Mouse (Mus musculus) erythroid progenitor cell, adult 5-6 weeks (primary cell): ENCODE measurements around the gene Sap25. TPM values are rescaled to one million over a fixed set of nuclear protein-coding genes. Genes with fewer than 3 reads are reported as not detected.

Experiments
- ATAC-seq: replicated peaks from 2 replicates; pipeline ENCODE4 v1.8.0; 2016; ENCODE audit warnings: moderate number of reproducible peaks, mild to moderate bottlenecking, moderate TSS enrichment, inconsistent platforms; ENCODE audit not compliant: poor library complexity, low FRiP score, severe bottlenecking
- total RNA-seq, 2 experiments: library from RNA; stranded (forward) in 1 of 2; stranded (reverse) in 1 of 2; fragments of 150-400 nt in 1 of 2; fragments of 186-747, 209-891 nt in 1 of 2; gene quantifications; 2 replicates each; pipeline versions ENCODE4 v1.2.3 to v1.2.4; 2015 to 2017; ENCODE audit warnings: low replicate concordance in 2 of 2

The Sap25 gene
- total RNA-seq, 2 experiments from 2014 or later: 7.7 to 62.5 TPM

DNA sequence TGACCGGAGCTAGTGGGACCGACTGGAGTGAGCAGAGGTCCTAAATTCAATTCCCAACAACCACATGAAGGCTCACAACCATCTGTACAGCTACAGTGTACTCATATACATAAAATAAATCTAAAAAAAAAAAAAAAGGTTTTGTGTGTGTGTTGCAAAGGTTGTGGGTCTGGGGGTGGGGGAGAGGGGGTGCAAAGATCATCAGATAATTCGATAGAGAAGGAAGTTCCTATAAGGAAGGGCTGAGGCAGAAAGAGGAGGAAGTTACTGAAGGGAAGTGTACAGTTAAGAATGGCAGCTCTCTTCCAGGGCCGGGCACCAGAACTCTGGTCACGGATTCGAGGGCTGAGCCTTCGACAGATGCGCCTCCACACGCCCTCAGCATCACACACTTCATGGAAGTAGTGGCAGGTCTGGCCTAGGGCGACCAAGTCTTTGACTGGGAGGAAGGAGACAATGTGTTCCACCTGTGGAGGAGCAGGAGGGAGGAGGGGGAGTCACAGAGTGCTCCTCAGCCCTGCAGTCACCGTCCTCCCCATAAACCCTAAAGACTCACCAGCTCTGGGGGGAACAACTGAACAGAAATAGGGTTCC, 17.1 kb upstream of the Sap25 start:
- no peak for ATAC-seq

GRCm38 (mm10) chr5:137627991-137628390, 13.1 kb upstream of the Sap25 start:
- no peak for ATAC-seq

GRCm38 (mm10) chr5:137628498-137629305, 12.4 kb upstream of the Sap25 start, which contains the start of the genes Fbxo24, Lrch4 and Gm20605:
TSS of gene Fbxo24 (minus strand) at chr5:137629002.
TSS of gene Lrch4 (plus strand) at chr5:137629121.
TSS of gene Gm20605 (plus strand) at chr5:137629175.
- ATAC-seq: peak; percentile 90

DNA sequence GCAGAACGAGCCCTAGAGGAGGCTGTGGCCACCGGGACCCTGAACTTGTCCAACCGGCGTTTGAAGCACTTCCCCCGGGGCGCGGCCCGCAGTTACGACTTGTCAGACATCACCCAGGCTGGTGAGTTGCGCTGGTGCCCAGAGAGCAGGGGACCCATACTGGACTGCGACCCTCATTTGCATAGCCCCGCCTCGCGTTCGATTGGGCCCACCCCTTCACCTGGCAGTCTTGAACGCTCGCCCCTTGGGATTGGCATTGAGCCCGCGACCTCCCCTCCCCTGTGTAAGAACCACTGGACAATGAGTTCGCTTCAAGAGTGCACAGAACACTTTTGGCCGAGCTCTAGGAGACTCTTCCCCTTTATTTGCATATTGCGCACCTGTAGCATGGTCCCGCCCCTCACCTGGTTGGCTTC, 11.8 kb upstream of the Sap25 start:
- ATAC-seq: peak; percentile 8

DNA sequence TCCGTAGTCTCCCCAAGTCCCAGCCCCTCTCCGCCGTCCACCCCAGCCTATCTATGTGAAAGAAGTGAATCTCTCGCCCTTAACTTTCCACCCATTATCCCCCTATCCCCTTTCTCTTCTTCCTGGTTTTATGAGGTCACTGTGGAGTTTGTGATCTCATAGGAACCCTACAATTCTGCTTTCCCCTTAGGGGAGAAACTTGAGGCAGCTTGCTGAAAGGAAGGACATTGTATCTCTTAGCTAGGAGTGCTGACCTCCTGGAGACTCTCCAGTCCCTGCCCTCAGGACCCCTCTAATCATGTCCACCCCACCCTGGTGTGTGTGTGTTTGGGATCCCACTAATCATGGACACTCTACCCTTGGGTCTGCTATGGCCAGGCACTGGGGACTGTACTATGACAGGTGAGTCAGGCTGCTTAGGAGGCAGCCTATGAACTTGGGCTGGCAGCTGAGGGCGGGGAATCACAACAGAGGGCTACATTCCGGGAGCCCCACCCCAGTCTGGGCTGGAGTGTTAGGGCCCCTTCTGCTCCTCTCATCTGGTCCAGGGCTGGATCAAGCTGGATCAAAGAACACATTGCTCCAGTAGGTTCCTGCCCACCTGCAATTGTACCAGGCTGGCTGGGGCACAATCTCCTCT, 11.1 kb upstream of the Sap25 start:
- no peak for ATAC-seq

GRCm38 (mm10) chr5:137630602-137631001, 10.5 kb upstream of the Sap25 start:
- ATAC-seq: no peak

DNA sequence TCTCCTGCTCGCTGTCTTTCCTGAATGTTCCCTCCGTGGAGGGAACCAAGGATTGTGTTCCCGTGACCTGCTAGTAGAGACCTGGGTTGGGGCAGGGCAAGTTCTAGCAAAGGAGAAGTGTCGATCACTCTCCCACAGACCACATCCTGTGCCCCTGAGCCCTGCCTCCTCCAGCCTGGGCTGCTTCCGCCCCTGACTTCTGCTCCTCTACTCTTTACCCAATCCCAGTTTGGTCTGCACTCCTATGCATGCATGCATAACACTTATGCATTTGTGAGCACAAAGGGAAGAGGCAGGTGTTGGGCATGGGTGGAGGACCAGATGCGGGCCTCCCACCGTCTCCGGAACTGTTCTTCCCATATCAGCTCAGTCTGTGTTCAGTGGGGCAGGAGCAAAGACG, 10.0 kb upstream of the Sap25 start:
- ATAC-seq: no peak

- ATAC-seq: no peak
Measured at GRCm38 (mm10) chr5:137631591-137631990, 9.5 kb upstream of the Sap25 start.

- no peak for ATAC-seq
Measured at GRCm38 (mm10) chr5:137633397-137634084, 7.6 kb upstream of the Sap25 start.

DNA sequence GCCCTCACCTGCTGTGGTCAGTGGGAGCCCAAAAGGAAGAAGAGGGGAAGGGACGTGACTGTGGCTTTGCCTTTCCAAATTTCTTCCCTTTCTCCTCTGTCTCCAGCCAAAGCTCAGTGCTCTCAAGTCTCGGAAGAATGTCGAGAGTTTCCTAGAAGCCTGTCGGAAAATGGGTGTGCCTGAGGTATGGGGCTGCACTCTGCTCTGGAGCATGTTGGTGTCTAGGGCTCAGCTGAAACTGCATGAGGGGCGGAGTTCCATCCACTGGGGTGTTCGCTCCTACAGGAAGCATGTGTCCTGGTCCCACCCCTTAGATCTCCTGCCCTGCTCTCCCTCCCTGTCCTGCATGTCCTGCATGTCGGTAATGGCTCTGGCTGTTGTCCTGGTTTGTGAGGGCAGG, 1.7 kb upstream of the Sap25 start:
- ATAC-seq: no peak

DNA sequence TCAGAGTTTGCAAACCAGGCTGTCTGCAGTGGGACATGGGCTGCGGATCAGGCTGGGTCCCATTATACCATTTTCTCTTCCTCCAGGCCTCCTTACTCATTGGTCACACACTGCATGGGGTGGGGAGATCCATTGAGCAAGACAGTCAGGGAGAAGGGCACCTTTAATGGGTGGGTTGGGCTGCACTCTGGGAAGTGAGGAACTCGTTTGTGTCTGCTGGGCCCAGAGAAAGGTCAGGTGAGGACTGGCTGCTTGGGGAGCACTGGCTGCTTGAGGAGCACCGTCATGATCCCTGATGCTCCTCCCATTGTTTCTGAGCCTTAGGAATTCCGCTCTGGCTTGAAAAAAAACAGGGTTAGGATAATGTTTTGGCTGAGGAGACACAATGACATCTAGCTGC, 1.8 kb downstream of the Sap25 start:
- ATAC-seq: no peak

GRCm38 (mm10) chr5:137644484-137644883, 3.4 kb downstream of the Sap25 start:
- ATAC-seq: no peak

DNA sequence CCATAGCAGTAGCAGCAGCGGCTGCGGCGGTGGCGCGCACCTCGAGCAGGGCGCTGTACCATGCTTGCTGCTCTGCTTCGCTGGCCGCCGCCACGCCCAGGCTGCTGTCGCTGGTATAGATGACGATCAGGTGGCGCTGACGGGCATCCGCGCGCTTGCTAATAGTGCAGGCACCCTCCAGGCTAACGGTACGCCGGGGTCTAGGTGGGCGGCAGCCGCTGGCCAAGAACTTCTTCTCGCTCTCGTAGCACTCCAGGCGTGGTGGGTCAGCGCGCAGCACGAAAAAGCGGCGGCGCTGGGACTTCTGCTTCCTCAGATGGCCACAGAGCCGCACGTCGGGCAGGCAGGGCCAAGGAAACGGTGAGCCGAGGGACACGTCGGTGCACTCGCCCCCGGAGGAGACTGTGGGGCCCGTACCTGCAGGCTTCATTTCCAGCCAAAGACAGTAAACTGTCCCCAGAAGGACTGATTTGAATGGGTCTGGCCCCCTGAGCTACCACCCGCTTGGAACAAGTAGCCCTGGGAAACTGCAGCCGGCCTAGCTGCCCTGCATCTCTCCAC, 4.0 kb downstream of the Sap25 start:
- peak; percentile 68 for ATAC-seq

- ATAC-seq: no peak
Measured at GRCm38 (mm10) chr5:137645652-137646091, 4.5 kb downstream of the Sap25 start, which contains the start of gene Irs3. TSS of gene Irs3 (minus strand) at chr5:137645714.

GRCm38 (mm10) chr5:137647827-137648601, 6.9 kb downstream of the Sap25 start:
- no peak for ATAC-seq

DNA sequence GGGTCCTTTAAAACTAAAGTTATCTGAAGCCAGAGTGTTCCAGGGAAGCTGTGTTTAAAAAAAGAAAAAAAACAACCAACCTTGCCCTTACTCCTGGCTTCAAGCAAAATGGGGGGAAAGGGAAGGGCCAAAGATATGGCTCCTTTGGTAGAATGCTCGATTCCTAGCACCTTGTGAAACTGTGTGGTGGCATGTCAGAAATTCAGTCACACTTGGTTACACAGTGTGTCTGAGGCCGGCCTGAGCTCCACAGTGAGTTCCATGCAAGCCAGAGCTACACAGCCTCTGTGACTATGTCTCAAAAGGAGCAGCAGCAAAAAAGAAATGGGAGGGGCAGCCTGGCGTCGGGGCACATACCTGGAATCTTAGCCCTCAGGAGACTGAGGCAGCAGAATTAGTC, 8.1 kb downstream of the Sap25 start:
- no peak for ATAC-seq

GRCm38 (mm10) chr5:137649669-137650571, 8.8 kb downstream of the Sap25 start:
- no peak for ATAC-seq

DNA sequence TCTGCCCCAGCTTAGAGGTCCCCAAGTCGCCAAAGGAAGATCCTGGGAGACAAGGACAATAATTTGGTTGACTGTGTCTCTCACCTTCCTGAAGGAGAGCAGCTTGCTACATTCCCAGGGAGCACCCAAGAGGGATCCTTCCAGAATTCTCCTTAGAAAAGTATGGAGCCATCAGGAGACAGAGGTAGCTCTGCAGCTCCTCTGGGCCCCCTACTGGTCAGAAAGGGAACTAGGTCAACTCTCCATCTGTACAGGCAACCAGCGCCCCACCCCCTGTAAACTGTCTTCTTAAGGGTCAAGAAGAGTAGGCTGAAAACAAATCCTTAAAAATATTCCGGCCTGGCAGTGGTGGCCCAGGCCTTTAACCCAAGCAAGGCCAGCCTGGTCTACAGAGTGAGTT, 11.3 kb downstream of the Sap25 start:
- ATAC-seq: peak; percentile 62
